Mouse (Mus musculus) MEL (cell line): ENCODE results near the gene 4833439L19Rik.

ENCODE experiments used
- GATA1 ChIP-seq: IDR thresholded peaks from 2 replicates; pipeline ENCODE4 v1.6.1; 2011; ENCODE audit warnings: low read depth, low read length, improper control_type of control experiment
- NELFE ChIP-seq: IDR thresholded peaks from 2 replicates; pipeline ENCODE4 v1.6.1; 2011; ENCODE audit warnings: low read depth, low read length, improper control_type of control experiment
- POLR2A ChIP-seq, 2 experiments: IDR thresholded peaks; 2 replicates each; pipeline ENCODE4 v1.6.1; 2011 to 2012; ENCODE audit warnings: low read length in 2 of 2, mild to moderate bottlenecking in 2 of 2, control low read depth in 1 of 2, improper control_type of control experiment in 1 of 2, low read depth in 1 of 2, moderate library complexity in 1 of 2; ENCODE audit not compliant: control insufficient read depth in 1 of 2, insufficient read depth in 1 of 2, poor library complexity in 1 of 2
- ZNF384 ChIP-seq: IDR thresholded peaks from 2 replicates; pipeline ENCODE4 v1.6.1; 2012; ENCODE audit warnings: low read depth, mild to moderate bottlenecking, inconsistent platforms, low read length, improper control_type of control experiment

DNA sequence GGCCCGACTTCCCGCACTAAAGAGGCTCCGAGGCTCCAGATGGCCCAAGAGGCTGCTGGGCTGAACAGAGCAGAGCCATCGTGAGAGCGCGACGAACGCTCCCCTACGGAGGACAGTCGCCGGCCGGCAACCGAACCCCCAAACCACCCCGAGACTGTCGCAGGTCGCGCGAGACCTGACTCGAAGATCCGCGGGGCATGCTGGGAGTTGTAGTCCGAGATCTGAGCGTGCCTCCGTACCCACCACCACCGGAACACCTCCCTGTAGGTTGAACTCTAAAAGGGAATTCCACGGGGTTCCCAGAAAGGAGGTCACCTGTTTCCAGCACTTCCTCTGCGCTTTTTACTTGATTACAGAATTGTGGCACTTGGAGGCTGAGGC lies at the start of gene 4833439L19Rik:
- peak; percentile 91 to 97 for TF ChIP-seq POLR2A (IDR thresholded peaks at IDR 0.05; ENCODE audit: control insufficient read depth in 1 of 2, insufficient read depth in 1 of 2, low read depth in 1 of 2, low read length in 2 of 2, poor library complexity in 1 of 2)
- TF ChIP-seq NELFE, result peak; percentile 92
- TF ChIP-seq GATA1, result no peak
- no peak for TF ChIP-seq ZNF384
